Mouse (Mus musculus): ENCODE measurements around the gene Adcy1. TPM values are rescaled to one million over a fixed set of nuclear protein-coding genes. Genes with fewer than 3 reads are reported as not detected.

Adcy1 gene
- total RNA-seq (2021) (1 to 10 TPM; 1.2 to 1.6 TPM), polyA plus RNA-seq (2012; rRNA removed) (2.3 and 3.7 TPM in 2 replicates)
- long read RNA-seq, full-length matches to known transcripts: 1 of 2 reads
- long read RNA-seq, partial matches to known transcripts: 0 of 2 reads
- long read RNA-seq, other reads (novel, unspliced or antisense): 1 of 2 reads

- Histone ChIP-seq H3K9ac (ENCODE audit: low read depth, low read length) (0 out of 2 replicates have a peak within 1 kb of the TSS, but pooled peaks have one; percentile 31), H3K4me3 (peak within 1 kb of the TSS; percentile 36), H3K27ac (no peak within 1 kb of the TSS), H3K36me3 (ENCODE audit: control insufficient read depth, insufficient read depth, low read length) (no peaks in the 10 kb centered on the region), H3K27me3 (ENCODE audit: control insufficient read depth, insufficient read depth, low read length) (0 out of 2 replicates have a peak, but pooled peaks cover 2% of the 10 kb centered on the region), H3K79me2 (replicated peaks; ENCODE audit: control insufficient read depth, insufficient read depth, low read length) (no peaks in the 10 kb centered on the region), H3K4me1 (ENCODE audit: control insufficient read depth, insufficient read depth, low read length) (no peaks in the 10 kb centered on the region)
- TF ChIP-seq EP300 (IDR thresholded peaks at IDR 0.05; ENCODE audit: insufficient read depth, low read depth, low read length): no peak
- no peak for TF ChIP-seq POLR2A (IDR thresholded peaks at IDR 0.05; ENCODE audit: insufficient read depth, low read depth, low read length)
- TF ChIP-seq CTCF (IDR thresholded peaks at IDR 0.05): no peak
- WGBS: 27% methylated on average over 57 of the region's 69 CpGs
- intact Hi-C loops (cut with DNase I): no loop called here
- DNase-seq: no peak
Measured at GRCm38 (mm10) chr11:7063001-7063584, at the start of gene Adcy1. TSS of gene Adcy1 (plus strand) at chr11:7063489.

- WGBS: 86% methylated on average over 12 of the region's 12 CpGs
- no peak overlapping the region for H3K27ac ChIP-seq
- no peaks in the 10 kb centered on the region for H3K36me3 ChIP-seq (ENCODE audit: control insufficient read depth, insufficient read depth, low read length)
- no peak for TF ChIP-seq EP300 (IDR thresholded peaks at IDR 0.05; ENCODE audit: insufficient read depth, low read depth, low read length)
- no peak for TF ChIP-seq POLR2A (IDR thresholded peaks at IDR 0.05; ENCODE audit: insufficient read depth, low read depth, low read length)
- TF ChIP-seq CTCF (IDR thresholded peaks at IDR 0.05): no peak
- H3K4me3 ChIP-seq: no peak overlapping the region
- H3K4me1 ChIP-seq (ENCODE audit: control insufficient read depth, insufficient read depth, low read length): no peaks in the 10 kb centered on the region
- H3K9ac ChIP-seq (ENCODE audit: low read depth, low read length): no peak overlapping the region
- no peak for DNase-seq
- no peaks in the 10 kb centered on the region for H3K79me2 ChIP-seq (replicated peaks; ENCODE audit: control insufficient read depth, insufficient read depth, low read length)
- H3K27me3 ChIP-seq (ENCODE audit: control insufficient read depth, insufficient read depth, low read length): no peaks in the 10 kb centered on the region
- intact Hi-C loops (cut with DNase I): no loop called here
Measured at GRCm38 (mm10) chr11:7016907-7017306, 46.4 kb upstream of the Adcy1 start.

GRCm38 (mm10) chr11:7018078-7018477 is 45.2 kb upstream of the Adcy1 start:
- Histone ChIP-seq H3K27me3 (ENCODE audit: control insufficient read depth, insufficient read depth, low read length) (no peaks in the 10 kb centered on the region), H3K4me3 (no peak overlapping the region), H3K36me3 (ENCODE audit: control insufficient read depth, insufficient read depth, low read length) (no peaks in the 10 kb centered on the region), H3K4me1 (ENCODE audit: control insufficient read depth, insufficient read depth, low read length) (no peaks in the 10 kb centered on the region), H3K27ac (no peak overlapping the region), H3K79me2 (replicated peaks; ENCODE audit: control insufficient read depth, insufficient read depth, low read length) (no peaks in the 10 kb centered on the region), H3K9ac (ENCODE audit: low read depth, low read length) (no peak overlapping the region)
- intact Hi-C loops (cut with DNase I): no loop called here
- WGBS: 89% methylated on average over 5 of the region's 5 CpGs
- no peak for DNase-seq
- TF ChIP-seq POLR2A (IDR thresholded peaks at IDR 0.05; ENCODE audit: insufficient read depth, low read depth, low read length) (no peak), EP300 (IDR thresholded peaks at IDR 0.05; ENCODE audit: insufficient read depth, low read depth, low read length) (no peak), CTCF (IDR thresholded peaks at IDR 0.05) (no peak)

GRCm38 (mm10) chr11:7019006-7019525 is 44.2 kb upstream of the Adcy1 start:
- intact Hi-C loops (cut with DNase I): no loop called here
- no peak for DNase-seq

GRCm38 (mm10) chr11:7033063-7033462 is 30.2 kb upstream of the Adcy1 start:
- Histone ChIP-seq H3K27me3 (ENCODE audit: control insufficient read depth, insufficient read depth, low read length) (no peaks in the 10 kb centered on the region), H3K4me3 (no peak overlapping the region), H3K9ac (ENCODE audit: low read depth, low read length) (no peak overlapping the region), H3K4me1 (ENCODE audit: control insufficient read depth, insufficient read depth, low read length) (no peaks in the 10 kb centered on the region), H3K36me3 (ENCODE audit: control insufficient read depth, insufficient read depth, low read length) (no peaks in the 10 kb centered on the region), H3K27ac (no peak overlapping the region), H3K79me2 (replicated peaks; ENCODE audit: control insufficient read depth, insufficient read depth, low read length) (no peaks in the 10 kb centered on the region)
- no peak for DNase-seq
- intact Hi-C loops (cut with DNase I): no loop called here
- 68% methylated on average over 2 of the region's 2 CpGs for WGBS
- TF ChIP-seq EP300 (IDR thresholded peaks at IDR 0.05; ENCODE audit: insufficient read depth, low read depth, low read length) (no peak), CTCF (IDR thresholded peaks at IDR 0.05) (no peak), POLR2A (IDR thresholded peaks at IDR 0.05; ENCODE audit: insufficient read depth, low read depth, low read length) (no peak)

More at GRCm38 (mm10) chr11:7019006-7019525, 44.2 kb upstream of the Adcy1 start:
- WGBS: 77% methylated on average over 7 of the region's 7 CpGs
- Histone ChIP-seq H3K27me3 (ENCODE audit: control insufficient read depth, insufficient read depth, low read length) (no peaks in the 10 kb centered on the region), H3K9ac (ENCODE audit: low read depth, low read length) (no peak overlapping the region), H3K4me3 (no peak overlapping the region), H3K79me2 (replicated peaks; ENCODE audit: control insufficient read depth, insufficient read depth, low read length) (no peaks in the 10 kb centered on the region), H3K36me3 (ENCODE audit: control insufficient read depth, insufficient read depth, low read length) (no peaks in the 10 kb centered on the region), H3K27ac (no peak overlapping the region), H3K4me1 (ENCODE audit: control insufficient read depth, insufficient read depth, low read length) (no peaks in the 10 kb centered on the region)
- no peak for TF ChIP-seq CTCF (IDR thresholded peaks at IDR 0.05)
- no peak for TF ChIP-seq EP300 (IDR thresholded peaks at IDR 0.05; ENCODE audit: insufficient read depth, low read depth, low read length)
- TF ChIP-seq POLR2A (IDR thresholded peaks at IDR 0.05; ENCODE audit: insufficient read depth, low read depth, low read length): no peak

GRCm38 (mm10) chr11:7039722-7040121 is 23.6 kb upstream of the Adcy1 start:
- no peaks in the 10 kb centered on the region for H3K36me3 ChIP-seq (ENCODE audit: control insufficient read depth, insufficient read depth, low read length)
- TF ChIP-seq CTCF (IDR thresholded peaks at IDR 0.05) (no peak), POLR2A (IDR thresholded peaks at IDR 0.05; ENCODE audit: insufficient read depth, low read depth, low read length) (no peak), EP300 (IDR thresholded peaks at IDR 0.05; ENCODE audit: insufficient read depth, low read depth, low read length) (no peak)
- no peak overlapping the region for H3K4me3 ChIP-seq
- no peaks in the 10 kb centered on the region for H3K27me3 ChIP-seq (ENCODE audit: control insufficient read depth, insufficient read depth, low read length)
- intact Hi-C loops (cut with DNase I): no loop called here
- DNase-seq: no peak
- no peak overlapping the region for H3K9ac ChIP-seq (ENCODE audit: low read depth, low read length)
- 26% methylated on average over 7 of the region's 7 CpGs for WGBS
- no peaks in the 10 kb centered on the region for H3K4me1 ChIP-seq (ENCODE audit: control insufficient read depth, insufficient read depth, low read length)
- no peaks in the 10 kb centered on the region for H3K79me2 ChIP-seq (replicated peaks; ENCODE audit: control insufficient read depth, insufficient read depth, low read length)
- H3K27ac ChIP-seq: no peak overlapping the region

Data from heart, adult 2 months (tissue).